Mouse (Mus musculus): Measurements from ENCODE around the gene Gpd1l. TPM values are rescaled to one million over a fixed set of nuclear protein-coding genes. Genes with fewer than 3 reads are reported as not detected.

Gene Gpd1l
- total and polyA plus RNA-seq, 2 experiments from 2014 or later, result 45.1 to 73.8 TPM

DNA sequence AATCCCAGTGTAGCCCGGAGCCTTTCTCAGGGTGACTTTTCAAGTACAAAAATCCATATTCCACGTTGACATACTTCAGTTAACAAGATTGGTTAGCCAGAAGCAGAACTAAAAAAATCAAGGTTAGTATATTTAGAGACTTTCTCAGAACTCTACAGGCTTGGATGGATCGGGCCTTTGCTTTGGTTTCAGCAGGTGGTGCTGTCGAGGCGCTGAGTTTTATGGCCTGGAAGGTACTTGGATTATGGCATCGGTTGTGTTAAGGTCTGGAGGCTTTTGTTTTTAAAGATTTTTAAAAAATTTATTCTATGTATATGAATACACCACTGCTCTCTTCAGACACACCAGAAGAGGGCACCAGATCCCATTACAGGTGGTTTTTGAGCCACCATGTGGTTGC lies 11.8 kb upstream of the Gpd1l start:
- no peaks in the 10 kb centered on the region for H3K4me1 ChIP-seq (ENCODE audit: insufficient read depth)
- no peaks in the 10 kb centered on the region for H3K27me3 ChIP-seq (ENCODE audit: insufficient read depth, low read length)
- DNase-seq (no peak), ATAC-seq (no peak)
- WGBS, result 88% methylated on average over 6 of the region's 6 CpGs
- H3K36me3 ChIP-seq (ENCODE audit: insufficient read depth), result no peaks in the 10 kb centered on the region
- no peak overlapping the region for H3K4me3 ChIP-seq (ENCODE audit: low read depth, low read length)
- H3K27ac ChIP-seq (ENCODE audit: low read depth, low read length), result no peak overlapping the region
- no peak for TF ChIP-seq CTCF (IDR thresholded peaks at IDR 0.05; ENCODE audit: low read depth)
- H3K4me2 ChIP-seq (ENCODE audit: low read depth), result no peak overlapping the region
- no peaks in the 10 kb centered on the region for H3K9me3 ChIP-seq (ENCODE audit: low read length)
- no peak overlapping the region for H3K9ac ChIP-seq

DNA sequence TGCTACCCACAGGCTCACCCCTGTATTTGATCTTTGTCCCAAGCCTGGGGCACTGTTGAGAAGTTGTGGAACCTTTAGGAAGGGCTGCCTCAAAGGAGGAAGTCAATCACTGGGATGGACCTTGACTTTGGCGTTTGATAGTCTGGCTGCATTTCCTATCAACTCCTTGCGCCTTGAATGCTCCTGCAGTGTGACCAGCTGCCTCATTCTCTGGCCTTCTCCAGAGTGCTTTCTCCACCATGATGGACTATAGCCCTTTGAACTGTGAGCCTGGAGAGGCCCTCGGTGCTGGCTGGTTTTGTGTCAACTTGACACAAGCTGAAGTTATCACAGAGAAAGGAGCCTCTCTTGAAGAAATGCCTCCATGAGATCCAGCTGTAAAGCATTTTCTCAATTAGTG lies 10.9 kb upstream of the Gpd1l start:
- Histone ChIP-seq H3K36me3 (ENCODE audit: insufficient read depth) (no peaks in the 10 kb centered on the region), H3K9ac (no peak overlapping the region), H3K4me3 (ENCODE audit: low read depth, low read length) (no peak overlapping the region), H3K4me1 (ENCODE audit: insufficient read depth) (no peaks in the 10 kb centered on the region), H3K4me2 (ENCODE audit: low read depth) (no peak overlapping the region), H3K27ac (ENCODE audit: low read depth, low read length) (no peak overlapping the region), H3K9me3 (ENCODE audit: low read length) (no peaks in the 10 kb centered on the region), H3K27me3 (ENCODE audit: insufficient read depth, low read length) (no peaks in the 10 kb centered on the region)
- 97% methylated on average over 3 of the region's 3 CpGs for WGBS
- ATAC-seq (no peak), DNase-seq (no peak)
- no peak for TF ChIP-seq CTCF (IDR thresholded peaks at IDR 0.05; ENCODE audit: low read depth)

DNA sequence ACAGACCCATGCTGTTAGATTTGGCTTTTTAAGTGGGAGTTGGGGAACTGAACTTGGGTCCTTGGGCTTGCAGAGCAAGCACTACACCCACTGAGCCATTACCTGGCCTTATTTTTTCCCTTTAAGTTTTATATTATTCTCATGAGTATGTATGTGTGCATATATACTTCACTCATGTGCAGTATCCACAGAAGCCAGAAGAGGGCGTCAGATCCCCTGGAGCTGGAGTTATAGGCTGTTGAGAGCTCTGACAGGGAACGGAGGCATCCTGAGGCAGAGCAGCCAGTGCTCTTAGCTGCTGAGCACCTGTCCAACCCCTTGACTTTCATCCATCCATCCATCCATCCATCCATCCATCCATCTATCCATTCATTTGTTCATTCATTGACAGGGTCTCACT lies 2.9 kb upstream of the Gpd1l start:
- Histone ChIP-seq H3K4me1 (ENCODE audit: insufficient read depth) (0 out of 2 replicates have a peak, but pooled peaks cover 4% of the 10 kb centered on the region), H3K4me3 (ENCODE audit: low read depth, low read length) (no peak overlapping the region), H3K27me3 (ENCODE audit: insufficient read depth, low read length) (no peaks in the 10 kb centered on the region), H3K9ac (no peak overlapping the region), H3K36me3 (ENCODE audit: insufficient read depth) (no peaks in the 10 kb centered on the region), H3K27ac (ENCODE audit: low read depth, low read length) (no peak overlapping the region), H3K4me2 (ENCODE audit: low read depth) (no peak overlapping the region), H3K9me3 (ENCODE audit: low read length) (no peaks in the 10 kb centered on the region)
- 84% methylated on average over 2 of the region's 2 CpGs for WGBS
- TF ChIP-seq CTCF (IDR thresholded peaks at IDR 0.05; ENCODE audit: low read depth), result no peak
- DNase-seq (no peak), ATAC-seq (no peak)

DNA sequence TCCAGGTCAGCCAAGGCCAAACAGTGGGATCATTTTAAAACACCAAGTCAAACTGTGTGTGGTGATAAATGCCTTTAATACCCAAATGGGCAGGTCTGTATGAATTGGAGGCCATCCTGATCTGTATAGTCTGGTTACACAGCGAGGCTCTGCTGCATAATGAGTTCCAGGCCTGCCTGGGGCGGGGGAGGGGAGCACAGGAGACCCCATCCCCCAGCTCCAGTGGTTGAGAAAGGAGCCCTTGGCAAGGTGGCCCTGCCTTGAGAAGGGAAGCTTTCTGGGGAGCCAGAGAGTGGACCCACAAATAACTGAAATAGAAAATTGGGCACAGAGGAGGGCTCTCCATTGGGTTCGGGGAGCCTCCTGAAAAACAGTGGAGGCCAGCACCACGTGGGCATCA lies 1.5 kb upstream of the Gpd1l start:
- TF ChIP-seq CTCF (IDR thresholded peaks at IDR 0.05; ENCODE audit: low read depth), result no peak
- no peaks in the 10 kb centered on the region for H3K9me3 ChIP-seq (ENCODE audit: low read length)
- no peaks in the 10 kb centered on the region for H3K36me3 ChIP-seq (ENCODE audit: insufficient read depth)
- WGBS, result 79% methylated on average over 4 of the region's 4 CpGs
- H3K27me3 ChIP-seq (ENCODE audit: insufficient read depth, low read length), result no peaks in the 10 kb centered on the region
- H3K4me1 ChIP-seq (ENCODE audit: insufficient read depth), result 0 out of 2 replicates have a peak, but pooled peaks cover 4% of the 10 kb centered on the region
- ATAC-seq (no peak), DNase-seq (no peak)
- H3K27ac ChIP-seq (ENCODE audit: low read depth, low read length), result no peak overlapping the region
- H3K4me3 ChIP-seq (ENCODE audit: low read depth, low read length), result no peak overlapping the region
- no peak overlapping the region for H3K9ac ChIP-seq
- H3K4me2 ChIP-seq (ENCODE audit: low read depth), result no peak overlapping the region

DNA sequence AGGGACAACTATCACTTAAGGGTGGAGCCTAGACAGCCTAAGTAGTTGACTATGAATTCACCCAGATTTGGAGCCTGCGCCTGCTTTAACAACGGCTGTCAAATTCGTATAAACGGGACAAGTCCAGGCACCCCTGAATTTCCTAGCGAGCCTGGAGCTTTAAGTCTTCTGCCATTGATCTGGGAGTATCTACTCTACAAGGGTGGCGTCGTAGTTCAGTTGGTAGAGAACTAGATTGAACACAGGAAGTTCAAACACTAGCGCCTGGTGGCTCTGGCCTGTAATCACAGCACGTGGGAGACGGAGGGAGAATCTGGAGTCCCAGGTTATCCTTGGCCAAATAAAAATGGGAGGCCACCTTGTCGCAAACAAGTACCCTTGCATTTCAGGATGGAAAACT lies 444 bp upstream of the Gpd1l start:
- H3K27me3 ChIP-seq (ENCODE audit: insufficient read depth, low read length), result no peaks in the 10 kb centered on the region
- H3K9me3 ChIP-seq (ENCODE audit: low read length), result no peaks in the 10 kb centered on the region
- ATAC-seq (no peak), DNase-seq (no peak)
- peak overlapping the region; percentile 96 for H3K4me2 ChIP-seq (ENCODE audit: low read depth)
- peak overlapping the region; percentile 73; the same call in 1 of the 2 replicates for H3K9ac ChIP-seq
- 0 out of 2 replicates have a peak, but pooled peaks cover 4% of the 10 kb centered on the region for H3K4me1 ChIP-seq (ENCODE audit: insufficient read depth)
- H3K4me3 ChIP-seq (ENCODE audit: low read depth, low read length), result peak overlapping the region; percentile 73
- WGBS, result 70% methylated on average over 11 of the region's 11 CpGs
- no peaks in the 10 kb centered on the region for H3K36me3 ChIP-seq (ENCODE audit: insufficient read depth)
- TF ChIP-seq CTCF (IDR thresholded peaks at IDR 0.05; ENCODE audit: low read depth), result no peak
- no peak overlapping the region for H3K27ac ChIP-seq (ENCODE audit: low read depth, low read length)

DNA sequence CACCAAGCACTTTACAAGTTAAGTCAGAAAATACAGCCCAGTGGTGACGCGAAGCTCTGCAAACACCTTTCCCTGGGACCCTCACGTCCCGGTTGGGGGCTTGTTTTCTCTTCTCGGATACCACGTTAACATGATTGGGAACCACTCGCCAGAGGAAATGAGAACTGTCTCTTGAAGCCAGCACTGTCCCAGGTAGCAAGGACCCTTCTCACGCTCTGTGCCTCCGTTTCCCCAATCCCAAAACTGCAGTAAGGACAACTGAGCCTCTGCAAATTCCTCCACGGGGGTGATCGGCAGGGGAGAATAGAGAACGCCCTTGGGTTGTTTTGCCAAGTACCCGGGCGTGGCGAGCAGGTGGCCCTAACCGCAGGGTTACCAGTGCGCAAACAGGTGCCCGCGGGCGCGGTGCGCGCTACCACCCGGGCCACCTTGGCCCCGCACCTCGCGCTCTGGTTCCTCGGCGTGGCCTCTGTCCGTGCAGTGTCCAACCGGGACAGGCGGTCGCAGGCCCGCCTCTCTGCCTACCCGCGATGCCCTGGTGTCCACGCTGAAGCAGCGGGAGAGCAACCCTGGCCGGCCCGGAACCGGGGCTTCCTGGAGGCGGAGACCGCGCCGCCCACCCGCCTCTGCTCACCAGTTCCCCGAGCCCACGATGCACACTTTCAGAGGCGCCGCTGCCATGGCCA lies 607 bp downstream of the Gpd1l start:
- WGBS, result under 1% methylated on average over 50 of the region's 50 CpGs

DNA sequence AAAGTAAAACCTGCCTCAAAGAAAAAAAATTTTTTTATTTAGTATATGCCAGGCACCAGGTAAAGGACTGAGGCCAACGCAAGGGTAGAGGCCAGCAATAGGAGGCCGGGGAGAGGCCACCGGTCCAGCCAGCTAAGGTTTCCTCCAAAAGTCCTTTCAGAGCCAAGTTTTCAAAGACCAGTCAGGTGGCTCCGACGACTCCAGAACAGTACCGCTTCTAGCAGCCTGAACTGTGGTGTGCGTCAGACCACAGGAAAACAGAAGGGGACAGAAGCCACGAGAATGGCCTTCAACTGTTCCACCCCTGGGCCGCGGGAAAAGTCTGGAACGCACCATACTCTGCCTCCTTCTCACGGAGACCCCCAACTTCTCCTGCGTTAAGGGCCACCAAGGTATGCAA lies 1.2 kb downstream of the Gpd1l start:
- no peaks in the 10 kb centered on the region for H3K27me3 ChIP-seq (ENCODE audit: insufficient read depth, low read length)
- DNase-seq, result no peak
- H3K9me3 ChIP-seq (ENCODE audit: low read length), result no peaks in the 10 kb centered on the region
- peak overlapping the region; percentile 96 for H3K4me2 ChIP-seq (ENCODE audit: low read depth)
- no peaks in the 10 kb centered on the region for H3K36me3 ChIP-seq (ENCODE audit: insufficient read depth)
- no peak for TF ChIP-seq CTCF (IDR thresholded peaks at IDR 0.05; ENCODE audit: low read depth)
- H3K9ac ChIP-seq, result peak overlapping the region; percentile 73
- WGBS, result 25% methylated on average over 13 of the region's 13 CpGs
- ATAC-seq, result no peak
- H3K4me3 ChIP-seq (ENCODE audit: low read depth, low read length), result peak overlapping the region; percentile 73
- no peak overlapping the region for H3K27ac ChIP-seq (ENCODE audit: low read depth, low read length)
- 0 out of 2 replicates have a peak, but pooled peaks cover 4% of the 10 kb centered on the region for H3K4me1 ChIP-seq (ENCODE audit: insufficient read depth)

More for the DNA sequence above, 607 bp downstream of the Gpd1l start:
- TF ChIP-seq CTCF (IDR thresholded peaks at IDR 0.05; ENCODE audit: low read depth), result no peak
- Histone ChIP-seq H3K36me3 (ENCODE audit: insufficient read depth) (no peaks in the 10 kb centered on the region), H3K4me3 (ENCODE audit: low read depth, low read length) (peak overlapping the region; percentile 73), H3K4me1 (ENCODE audit: insufficient read depth) (0 out of 2 replicates have a peak, but pooled peaks cover 4% of the 10 kb centered on the region), H3K27me3 (ENCODE audit: insufficient read depth, low read length) (no peaks in the 10 kb centered on the region), H3K4me2 (ENCODE audit: low read depth) (peak overlapping the region; percentile 96), H3K9me3 (ENCODE audit: low read length) (no peaks in the 10 kb centered on the region), H3K9ac (peak overlapping the region; percentile 73), H3K27ac (ENCODE audit: low read depth, low read length) (peak overlapping the region; percentile 70)
- DNase-seq (peak; percentile 54), ATAC-seq (no peak; the same call in 1 of the 2 replicates)

All from forebrain, postnatal 0 days (tissue).